Mouse (Mus musculus): ENCODE data around the gene Sec24d. TPM values are rescaled to one million over a fixed set of nuclear protein-coding genes. Genes with fewer than 3 reads are reported as not detected.

Gene Sec24d
- polyA plus RNA-seq, 1 experiment from 2014 or later, result 32.5 TPM

GRCm38 (mm10) chr3:123284284-123284683, 17.0 kb downstream of the Sec24d start:
- peaks cover 6% of the 10 kb centered on the region; the same call in 1 of the 2 replicates for H3K36me3 ChIP-seq (ENCODE audit: control insufficient read depth, insufficient read depth, low read length)
- DNase-seq (ENCODE audit: low spot score) (no peak), ATAC-seq (replicated peaks; ENCODE audit: low FRiP score) (no peak)
- H3K4me3 ChIP-seq (ENCODE audit: low read depth, low read length), result no peak overlapping the region
- H3K27me3 ChIP-seq (replicated peaks; ENCODE audit: control insufficient read depth, insufficient read depth, low read length), result no peaks in the 10 kb centered on the region
- H3K9me3 ChIP-seq (ENCODE audit: control insufficient read depth, low read length), result no peaks in the 10 kb centered on the region
- no peak overlapping the region for H3K9ac ChIP-seq (ENCODE audit: low read depth, low read length)
- no peak overlapping the region for H3K27ac ChIP-seq (ENCODE audit: low read depth, low read length)
- no peak overlapping the region for H3K4me2 ChIP-seq
- no peaks in the 10 kb centered on the region for H3K4me1 ChIP-seq (replicated peaks; ENCODE audit: control insufficient read depth, insufficient read depth, low read length)
- WGBS, result 89% methylated on average over 5 of the region's 5 CpGs

- ATAC-seq (replicated peaks; ENCODE audit: low FRiP score) (no peak), DNase-seq (ENCODE audit: low spot score) (no peak)
- H3K9ac ChIP-seq (ENCODE audit: low read depth, low read length), result no peak overlapping the region
- no peak overlapping the region for H3K4me3 ChIP-seq (ENCODE audit: low read depth, low read length)
- no peaks in the 10 kb centered on the region for H3K4me1 ChIP-seq (replicated peaks; ENCODE audit: control insufficient read depth, insufficient read depth, low read length)
- H3K27ac ChIP-seq (ENCODE audit: low read depth, low read length), result no peak overlapping the region
- no peak overlapping the region for H3K4me2 ChIP-seq
- no peaks in the 10 kb centered on the region for H3K27me3 ChIP-seq (replicated peaks; ENCODE audit: control insufficient read depth, insufficient read depth, low read length)
- H3K36me3 ChIP-seq (ENCODE audit: control insufficient read depth, insufficient read depth, low read length), result peaks cover 4% of the 10 kb centered on the region; the same call in 1 of the 2 replicates
- no peaks in the 10 kb centered on the region for H3K9me3 ChIP-seq (ENCODE audit: control insufficient read depth, low read length)
These were observed 18.4 kb downstream of the Sec24d start for GRCm38 (mm10) chr3:123285649-123286048.

- Histone ChIP-seq H3K36me3 (ENCODE audit: control insufficient read depth, insufficient read depth, low read length) (peaks cover 5% of the 10 kb centered on the region; the same call in 1 of the 2 replicates), H3K4me1 (replicated peaks; ENCODE audit: control insufficient read depth, insufficient read depth, low read length) (no peaks in the 10 kb centered on the region), H3K27ac (ENCODE audit: low read depth, low read length) (no peak overlapping the region), H3K27me3 (replicated peaks; ENCODE audit: control insufficient read depth, insufficient read depth, low read length) (no peaks in the 10 kb centered on the region), H3K9me3 (ENCODE audit: control insufficient read depth, low read length) (no peaks in the 10 kb centered on the region), H3K4me3 (ENCODE audit: low read depth, low read length) (no peak overlapping the region), H3K9ac (ENCODE audit: low read depth, low read length) (no peak overlapping the region), H3K4me2 (no peak overlapping the region)
- ATAC-seq (replicated peaks; ENCODE audit: low FRiP score) (no peak), DNase-seq (ENCODE audit: low spot score) (no peak)
- WGBS, result 56% methylated on average over 9 of the region's 9 CpGs
These were observed 21.8 kb downstream of the Sec24d start for GRCm38 (mm10) chr3:123288856-123289570.

- H3K4me2 ChIP-seq, result no peak overlapping the region
- no peaks in the 10 kb centered on the region for H3K9me3 ChIP-seq (ENCODE audit: control insufficient read depth, low read length)
- no peaks in the 10 kb centered on the region for H3K4me1 ChIP-seq (replicated peaks; ENCODE audit: control insufficient read depth, insufficient read depth, low read length)
- ATAC-seq (replicated peaks; ENCODE audit: low FRiP score) (no peak), DNase-seq (ENCODE audit: low spot score) (no peak)
- peaks cover 7% of the 10 kb centered on the region; the same call in 1 of the 2 replicates for H3K36me3 ChIP-seq (ENCODE audit: control insufficient read depth, insufficient read depth, low read length)
- no peak overlapping the region for H3K4me3 ChIP-seq (ENCODE audit: low read depth, low read length)
- no peak overlapping the region for H3K9ac ChIP-seq (ENCODE audit: low read depth, low read length)
- no peak overlapping the region for H3K27ac ChIP-seq (ENCODE audit: low read depth, low read length)
- no peaks in the 10 kb centered on the region for H3K27me3 ChIP-seq (replicated peaks; ENCODE audit: control insufficient read depth, insufficient read depth, low read length)
These were observed 24.4 kb downstream of the Sec24d start for GRCm38 (mm10) chr3:123291670-123292069.

- peaks cover 8% of the 10 kb centered on the region; the same call in 1 of the 2 replicates for H3K36me3 ChIP-seq (ENCODE audit: control insufficient read depth, insufficient read depth, low read length)
- no peaks in the 10 kb centered on the region for H3K27me3 ChIP-seq (replicated peaks; ENCODE audit: control insufficient read depth, insufficient read depth, low read length)
- no peak overlapping the region for H3K27ac ChIP-seq (ENCODE audit: low read depth, low read length)
- 75% methylated on average over 11 of the region's 11 CpGs for WGBS
- ATAC-seq (replicated peaks; ENCODE audit: low FRiP score) (no peak), DNase-seq (ENCODE audit: low spot score) (no peak)
- no peaks in the 10 kb centered on the region for H3K9me3 ChIP-seq (ENCODE audit: control insufficient read depth, low read length)
- no peak overlapping the region for H3K4me3 ChIP-seq (ENCODE audit: low read depth, low read length)
- no peak overlapping the region for H3K9ac ChIP-seq (ENCODE audit: low read depth, low read length)
- H3K4me2 ChIP-seq, result no peak overlapping the region
- no peaks in the 10 kb centered on the region for H3K4me1 ChIP-seq (replicated peaks; ENCODE audit: control insufficient read depth, insufficient read depth, low read length)
These were observed 29.4 kb downstream of the Sec24d start for GRCm38 (mm10) chr3:123296654-123297053.

- Histone ChIP-seq H3K27ac (ENCODE audit: low read depth, low read length) (no peak overlapping the region), H3K4me2 (no peak overlapping the region), H3K9me3 (ENCODE audit: control insufficient read depth, low read length) (no peaks in the 10 kb centered on the region), H3K4me3 (ENCODE audit: low read depth, low read length) (no peak overlapping the region), H3K36me3 (ENCODE audit: control insufficient read depth, insufficient read depth, low read length) (peaks cover 14% of the 10 kb centered on the region; the same call in 1 of the 2 replicates), H3K9ac (ENCODE audit: low read depth, low read length) (no peak overlapping the region), H3K27me3 (replicated peaks; ENCODE audit: control insufficient read depth, insufficient read depth, low read length) (no peaks in the 10 kb centered on the region), H3K4me1 (replicated peaks; ENCODE audit: control insufficient read depth, insufficient read depth, low read length) (no peaks in the 10 kb centered on the region)
- ATAC-seq (replicated peaks; ENCODE audit: low FRiP score) (no peak), DNase-seq (ENCODE audit: low spot score) (no peak)
- WGBS, result 87% methylated on average over 9 of the region's 9 CpGs
These were observed 31.0 kb downstream of the Sec24d start for GRCm38 (mm10) chr3:123298283-123298682.

GRCm38 (mm10) chr3:123301521-123301920, 34.3 kb downstream of the Sec24d start:
- no peak for ATAC-seq (replicated peaks; ENCODE audit: low FRiP score)
- Histone ChIP-seq H3K4me3 (ENCODE audit: low read depth, low read length) (no peak overlapping the region), H3K27me3 (replicated peaks; ENCODE audit: control insufficient read depth, insufficient read depth, low read length) (no peaks in the 10 kb centered on the region), H3K9ac (ENCODE audit: low read depth, low read length) (no peak overlapping the region), H3K9me3 (ENCODE audit: control insufficient read depth, low read length) (no peaks in the 10 kb centered on the region), H3K27ac (ENCODE audit: low read depth, low read length) (no peak overlapping the region), H3K36me3 (ENCODE audit: control insufficient read depth, insufficient read depth, low read length) (peaks cover 9% of the 10 kb centered on the region; the same call in 1 of the 2 replicates), H3K4me2 (no peak overlapping the region), H3K4me1 (replicated peaks; ENCODE audit: control insufficient read depth, insufficient read depth, low read length) (no peaks in the 10 kb centered on the region)
- WGBS, result 90% methylated on average over 2 of the region's 2 CpGs
- DNase-seq (ENCODE audit: low spot score), result no peak

GRCm38 (mm10) chr3:123305611-123306010, 38.4 kb downstream of the Sec24d start:
- 89% methylated on average over 15 of the region's 15 CpGs for WGBS
- no peaks in the 10 kb centered on the region for H3K27me3 ChIP-seq (replicated peaks; ENCODE audit: control insufficient read depth, insufficient read depth, low read length)
- no peaks in the 10 kb centered on the region for H3K9me3 ChIP-seq (ENCODE audit: control insufficient read depth, low read length)
- no peak overlapping the region for H3K4me2 ChIP-seq
- H3K4me3 ChIP-seq (ENCODE audit: low read depth, low read length), result no peak overlapping the region
- no peak for DNase-seq (ENCODE audit: low spot score)
- peaks cover 9% of the 10 kb centered on the region; the same call in 1 of the 2 replicates for H3K36me3 ChIP-seq (ENCODE audit: control insufficient read depth, insufficient read depth, low read length)
- ATAC-seq (replicated peaks; ENCODE audit: low FRiP score), result no peak
- no peak overlapping the region for H3K27ac ChIP-seq (ENCODE audit: low read depth, low read length)
- no peak overlapping the region for H3K9ac ChIP-seq (ENCODE audit: low read depth, low read length)
- H3K4me1 ChIP-seq (replicated peaks; ENCODE audit: control insufficient read depth, insufficient read depth, low read length), result no peaks in the 10 kb centered on the region

- H3K36me3 ChIP-seq (ENCODE audit: control insufficient read depth, insufficient read depth, low read length), result peaks cover under 1% of the 10 kb centered on the region; the same call in 1 of the 2 replicates
- no peak for ATAC-seq (replicated peaks; ENCODE audit: low FRiP score)
- H3K4me1 ChIP-seq (replicated peaks; ENCODE audit: control insufficient read depth, insufficient read depth, low read length), result no peaks in the 10 kb centered on the region
- no peaks in the 10 kb centered on the region for H3K9me3 ChIP-seq (ENCODE audit: control insufficient read depth, low read length)
- H3K4me3 ChIP-seq (ENCODE audit: low read depth, low read length), result no peak overlapping the region
- 89% methylated on average over 6 of the region's 6 CpGs for WGBS
- DNase-seq (ENCODE audit: low spot score), result no peak
- no peak overlapping the region for H3K9ac ChIP-seq (ENCODE audit: low read depth, low read length)
- H3K27me3 ChIP-seq (replicated peaks; ENCODE audit: control insufficient read depth, insufficient read depth, low read length), result no peaks in the 10 kb centered on the region
- H3K27ac ChIP-seq (ENCODE audit: low read depth, low read length), result no peak overlapping the region
- H3K4me2 ChIP-seq, result no peak overlapping the region
These were observed 40.2 kb downstream of the Sec24d start for GRCm38 (mm10) chr3:123307446-123307845.
